Mouse (Mus musculus) hindbrain, embryonic 10.5 days (tissue): ENCODE data around the gene Eno3. TPM values are rescaled to one million over a fixed set of nuclear protein-coding genes. Genes with fewer than 3 reads are reported as not detected.

ENCODE experiments used
- DNase-seq: peaks from one replicate; pipeline ENCODE4 v3.0.0-alpha.2; 2017; ENCODE audit warnings: low spot score
- H3K27ac ChIP-seq: fragments of 300-500 bp; sonication (generic); 2 replicates; pipeline ENCODE4 v1.5.1; 2016; ENCODE audit warnings: mild to moderate bottlenecking, moderate library complexity
- H3K27me3 ChIP-seq: fragments of 300-500 bp; sonication (generic); 2 replicates; pipeline ENCODE4 v1.6.1; 2016; ENCODE audit warnings: mild to moderate bottlenecking; ENCODE audit not compliant: poor library complexity, insufficient read depth, severe bottlenecking
- H3K36me3 ChIP-seq: fragments of 300-500 bp; sonication (generic); 2 replicates; pipeline ENCODE4 v1.6.1; 2016; ENCODE audit warnings: mild to moderate bottlenecking, moderate library complexity
- H3K4me1 ChIP-seq: fragments of 300-500 bp; sonication (generic); replicated peaks from 2 replicates; pipeline ENCODE4 v1.6.1; 2016; ENCODE audit warnings: mild to moderate bottlenecking
- H3K4me3 ChIP-seq: fragments of 300-500 bp; sonication (generic); 2 replicates; pipeline ENCODE4 v1.5.1; 2016; ENCODE audit warnings: mild to moderate bottlenecking, moderate library complexity
- H3K9me3 ChIP-seq: fragments of 300-500 bp; sonication (generic); 2 replicates; pipeline ENCODE4 v1.6.1; 2016; ENCODE audit warnings: mild to moderate bottlenecking, moderate library complexity
- WGBS: fragments of 180-500 bp; shearing (Covaris S2); methylation state at CpG from one replicate; pipeline ENCODE4 v1.1.7; 2016; 5-methylcytosine and 5-hydroxymethylcytosine counted together
- polyA plus RNA-seq: library from polyadenylated mRNA; unstranded; fragments of >200 nt; fragmentation: Nextera tagmentation; extraction: Ambion mirVana; gene quantifications from 2 replicates; pipeline ENCODE4 v1.2.1, GENCODE M21; 2016

Eno3 gene
- polyA plus RNA-seq, 1 experiment from 2014 or later: 39.3 TPM

- H3K27me3 ChIP-seq: no peaks in the 10 kb centered on the region
- no peaks in the 10 kb centered on the region for H3K9me3 ChIP-seq
- DNase-seq: no peak
- peaks cover 36% of the 10 kb centered on the region for H3K4me1 ChIP-seq
- H3K27ac ChIP-seq: peak overlapping the region; percentile 81
- WGBS: 55% methylated on average over 12 of the region's 12 CpGs
- H3K36me3 ChIP-seq: peaks cover 69% of the 10 kb centered on the region
- 0 out of 2 replicates have a peak overlapping the region, but pooled peaks have one; percentile 0 for H3K4me3 ChIP-seq
Measured at GRCm38 (mm10) chr11:70681170-70681569, 24.2 kb downstream of the Eno3 start.

GRCm38 (mm10) chr11:70681897-70682581, 25.0 kb downstream of the Eno3 start:
- no peaks in the 10 kb centered on the region for H3K27me3 ChIP-seq
- peaks cover 45% of the 10 kb centered on the region for H3K4me1 ChIP-seq
- peak overlapping the region; percentile 81 for H3K27ac ChIP-seq
- peak overlapping the region; percentile 20; the same call in 1 of the 2 replicates for H3K4me3 ChIP-seq
- peak; percentile 72 for DNase-seq
- no peaks in the 10 kb centered on the region for H3K9me3 ChIP-seq
- WGBS: 13% methylated on average over 11 of the region's 11 CpGs
- peaks cover 62% of the 10 kb centered on the region for H3K36me3 ChIP-seq

GRCm38 (mm10) chr11:70683640-70684039, 26.6 kb downstream of the Eno3 start:
- Histone ChIP-seq H3K4me1 (peaks cover 56% of the 10 kb centered on the region), H3K36me3 (peaks cover 56% of the 10 kb centered on the region), H3K27ac (no peak overlapping the region), H3K27me3 (no peaks in the 10 kb centered on the region), H3K4me3 (no peak overlapping the region), H3K9me3 (no peaks in the 10 kb centered on the region)
- no peak for DNase-seq
- WGBS: 89% methylated on average over 5 of the region's 5 CpGs

- Histone ChIP-seq H3K4me3 (peak overlapping the region; percentile 82), H3K27ac (peak overlapping the region; percentile 92), H3K36me3 (peaks cover 36% of the 10 kb centered on the region), H3K27me3 (no peaks in the 10 kb centered on the region), H3K4me1 (peaks cover 45% of the 10 kb centered on the region), H3K9me3 (no peaks in the 10 kb centered on the region)
- 6% methylated on average over 16 of the region's 16 CpGs for WGBS
- no peak for DNase-seq
Measured at GRCm38 (mm10) chr11:70686901-70687566, 30.0 kb downstream of the Eno3 start.

GRCm38 (mm10) chr11:70687601-70688199, 30.7 kb downstream of the Eno3 start, which contains the start of gene Camta2:
TSS of gene Camta2 (minus strand) at chr11:70688105.
- Histone ChIP-seq H3K27ac (peak within 1 kb of the TSS; percentile 92), H3K9me3 (no peaks in the 10 kb centered on the region), H3K36me3 (peaks cover 31% of the 10 kb centered on the region), H3K27me3 (no peaks in the 10 kb centered on the region), H3K4me3 (peak within 1 kb of the TSS; percentile 82), H3K4me1 (peaks cover 38% of the 10 kb centered on the region)
- peak; percentile 88 for DNase-seq
- under 1% methylated on average over 55 of the region's 55 CpGs for WGBS

GRCm38 (mm10) chr11:70688372-70688771, 31.4 kb downstream of the Eno3 start:
- WGBS: 10% methylated on average over 8 of the region's 8 CpGs
- H3K27ac ChIP-seq: peak overlapping the region; percentile 92
- DNase-seq: no peak

GRCm38 (mm10) chr11:70689578-70689977, 32.6 kb downstream of the Eno3 start:
- Histone ChIP-seq H3K9me3 (no peaks in the 10 kb centered on the region), H3K4me3 (no peak overlapping the region), H3K4me1 (peaks cover 32% of the 10 kb centered on the region), H3K27me3 (no peaks in the 10 kb centered on the region), H3K27ac (no peak overlapping the region), H3K36me3 (peaks cover 12% of the 10 kb centered on the region)
- WGBS: 61% methylated on average over 4 of the region's 4 CpGs
- no peak for DNase-seq

More at GRCm38 (mm10) chr11:70688372-70688771, 31.4 kb downstream of the Eno3 start:
- H3K4me1 ChIP-seq: peaks cover 32% of the 10 kb centered on the region
- H3K36me3 ChIP-seq: peaks cover 24% of the 10 kb centered on the region
- H3K4me3 ChIP-seq: peak overlapping the region; percentile 82
- H3K9me3 ChIP-seq: no peaks in the 10 kb centered on the region
- H3K27me3 ChIP-seq: no peaks in the 10 kb centered on the region

GRCm38 (mm10) chr11:70693504-70693903, 36.5 kb downstream of the Eno3 start:
- Histone ChIP-seq H3K4me3 (no peak overlapping the region), H3K27me3 (no peaks in the 10 kb centered on the region), H3K9me3 (no peaks in the 10 kb centered on the region), H3K36me3 (no peaks in the 10 kb centered on the region), H3K27ac (no peak overlapping the region), H3K4me1 (peaks cover 6% of the 10 kb centered on the region)
- DNase-seq: no peak
- WGBS: 79% methylated on average over 3 of the region's 3 CpGs

- DNase-seq: no peak
- 76% methylated on average over 3 of the region's 3 CpGs for WGBS
- Histone ChIP-seq H3K4me1 (peaks cover 29% of the 10 kb centered on the region), H3K27me3 (no peaks in the 10 kb centered on the region), H3K4me3 (no peak overlapping the region), H3K36me3 (peaks cover 2% of the 10 kb centered on the region; the same call in 1 of the 2 replicates), H3K9me3 (no peaks in the 10 kb centered on the region), H3K27ac (no peak overlapping the region)
Measured at GRCm38 (mm10) chr11:70697376-70697775, 40.4 kb downstream of the Eno3 start.

- DNase-seq: no peak
- H3K36me3 ChIP-seq: peaks cover 17% of the 10 kb centered on the region
- no peaks in the 10 kb centered on the region for H3K9me3 ChIP-seq
- H3K27ac ChIP-seq: no peak overlapping the region
- peaks cover 34% of the 10 kb centered on the region for H3K4me1 ChIP-seq
- peak overlapping the region; percentile 82; the same call in 1 of the 2 replicates for H3K4me3 ChIP-seq
- no peaks in the 10 kb centered on the region for H3K27me3 ChIP-seq
- WGBS: 81% methylated on average over 2 of the region's 2 CpGs
Measured at GRCm38 (mm10) chr11:70699051-70699450, 42.0 kb downstream of the Eno3 start.

GRCm38 (mm10) chr11:70699722-70700556, 42.9 kb downstream of the Eno3 start, which contains the start of the genes Inca1 and Kif1c:
TSS of gene Inca1 (minus strand) at chr11:70700155.
TSS of gene Kif1c (plus strand) at chr11:70700548.
- peaks cover 34% of the 10 kb centered on the region for H3K4me1 ChIP-seq
- H3K9me3 ChIP-seq: no peaks in the 10 kb centered on the region
- peak within 1 kb of the TSS; percentile 94 for H3K27ac ChIP-seq
- peak; percentile 92 for DNase-seq
- no peaks in the 10 kb centered on the region for H3K27me3 ChIP-seq
- WGBS: under 1% methylated on average over 69 of the region's 69 CpGs
- H3K36me3 ChIP-seq: peaks cover 26% of the 10 kb centered on the region
- peak within 1 kb of the TSS; percentile 82 for H3K4me3 ChIP-seq

GRCm38 (mm10) chr11:70700613-70701012, 43.6 kb downstream of the Eno3 start:
- H3K4me1 ChIP-seq: peaks cover 34% of the 10 kb centered on the region
- H3K27ac ChIP-seq: peak overlapping the region; percentile 94
- H3K36me3 ChIP-seq: peaks cover 32% of the 10 kb centered on the region
- peak overlapping the region; percentile 82 for H3K4me3 ChIP-seq
- H3K9me3 ChIP-seq: no peaks in the 10 kb centered on the region
- peak; percentile 55 for DNase-seq
- under 1% methylated on average over 34 of the region's 34 CpGs for WGBS
- H3K27me3 ChIP-seq: no peaks in the 10 kb centered on the region
